Mouse (Mus musculus) B cell, adult 2 months (primary cell): Measurements from ENCODE around the gene Nav3.
"Not testable (repeated sequence)": the region's sequence is repeated elsewhere in the genome, so short reads cannot be mapped to it uniquely, and the experiment has no call there.

Source experiments
- DNase-seq, 2 experiments: peaks; one replicate each; pipeline ENCODE4 v3.0.0; 2022

Gene Nav3

DNA sequence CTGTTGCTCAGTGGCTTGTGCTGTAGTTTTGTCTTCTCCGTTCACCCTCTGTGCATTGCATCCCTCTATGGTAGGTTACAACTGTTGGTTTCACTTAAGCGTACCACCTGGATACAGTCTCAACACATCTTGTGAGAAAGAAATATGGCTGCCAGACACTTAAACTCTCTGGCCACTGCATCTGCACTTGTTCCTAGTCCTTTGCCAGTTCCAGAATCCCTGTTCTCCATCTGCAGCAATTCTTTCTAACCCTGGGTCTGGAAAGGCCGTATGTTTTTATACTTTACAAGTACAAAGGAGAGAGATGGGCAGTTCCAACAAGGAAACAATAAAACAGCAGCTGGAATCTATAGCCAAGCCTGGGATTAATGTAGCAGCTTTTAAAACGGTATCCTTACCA, 418.5 kb downstream of the Nav3 start:
- no peak for DNase-seq

DNA sequence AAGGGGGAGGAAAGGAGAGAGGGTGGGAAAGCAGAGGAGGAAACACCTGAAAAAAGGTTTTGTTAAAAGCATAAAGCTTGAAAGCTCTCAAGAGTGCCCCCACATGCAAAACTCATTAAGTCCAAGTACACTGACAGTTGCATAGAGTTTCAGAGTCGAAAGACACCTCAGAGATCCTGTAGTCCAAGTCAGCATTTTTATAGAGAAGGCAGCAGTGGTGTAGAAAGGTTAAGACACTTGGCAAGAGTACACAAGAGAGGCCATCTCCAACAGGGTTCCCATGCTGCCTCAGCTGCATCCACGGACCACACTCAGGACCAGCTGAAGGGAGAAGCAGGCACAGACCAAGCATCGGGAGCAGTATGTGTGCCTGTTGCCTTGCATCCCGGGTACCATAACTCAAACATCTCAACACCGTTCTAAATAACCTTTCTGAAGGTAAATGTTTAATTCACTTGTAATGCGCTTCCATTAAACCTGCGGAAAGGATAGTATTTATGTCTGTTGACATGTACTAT, 421.4 kb downstream of the Nav3 start:
- no peak for DNase-seq

- DNase-seq = not testable (repeated sequence)
Observed at GRCm38 (mm10) chr10:110024897-110025296, 431.1 kb downstream of the Nav3 start.

DNA sequence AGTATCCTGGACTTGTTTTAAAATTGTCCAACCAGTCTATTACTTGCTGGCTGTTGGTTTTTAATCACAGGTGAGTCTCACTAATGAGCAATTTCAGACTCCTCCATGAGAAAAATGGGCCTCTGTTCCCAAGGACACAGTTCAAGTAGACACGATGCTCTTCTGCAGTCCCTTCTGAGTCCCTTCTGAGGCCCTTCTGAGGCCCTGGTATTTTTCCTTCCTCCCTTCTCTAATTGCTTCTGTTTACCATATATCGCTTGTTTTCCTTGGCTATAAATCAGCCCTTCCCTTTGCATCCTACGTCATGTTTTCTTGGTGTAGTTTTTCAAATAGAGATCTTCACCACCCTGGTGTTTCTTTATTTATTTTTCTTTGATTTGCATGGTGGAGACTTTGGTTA, 433.9 kb downstream of the Nav3 start:
- no peak for DNase-seq

DNA sequence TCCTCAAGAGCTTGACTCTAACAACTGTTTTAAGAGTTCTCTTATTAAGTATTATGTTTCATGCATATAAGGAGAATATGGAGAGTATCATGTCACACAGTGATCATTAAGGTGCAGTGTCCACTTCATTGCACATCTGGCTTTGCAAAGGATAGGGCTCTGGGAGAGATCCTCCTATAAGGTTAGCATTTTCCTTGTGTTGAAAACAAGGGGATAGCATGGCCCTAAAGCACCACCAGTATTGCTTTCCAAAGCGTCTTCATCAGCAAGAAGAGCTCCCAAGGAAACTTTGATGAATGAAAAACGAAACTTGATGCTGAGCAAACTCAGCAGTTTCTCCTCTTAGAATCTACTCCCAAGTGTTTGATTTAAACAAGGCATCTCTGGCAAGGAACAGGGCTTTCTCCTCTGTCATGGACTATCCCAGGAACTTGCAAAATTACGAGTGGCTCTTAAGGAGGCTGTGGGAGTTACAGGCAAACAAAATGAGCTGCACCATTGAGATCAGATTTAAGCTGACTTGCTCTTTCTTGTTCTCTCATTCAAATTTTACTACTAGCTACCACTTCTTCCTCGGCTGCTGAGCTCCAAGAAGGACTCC, 436.6 kb downstream of the Nav3 start:
- no peak for DNase-seq

DNA sequence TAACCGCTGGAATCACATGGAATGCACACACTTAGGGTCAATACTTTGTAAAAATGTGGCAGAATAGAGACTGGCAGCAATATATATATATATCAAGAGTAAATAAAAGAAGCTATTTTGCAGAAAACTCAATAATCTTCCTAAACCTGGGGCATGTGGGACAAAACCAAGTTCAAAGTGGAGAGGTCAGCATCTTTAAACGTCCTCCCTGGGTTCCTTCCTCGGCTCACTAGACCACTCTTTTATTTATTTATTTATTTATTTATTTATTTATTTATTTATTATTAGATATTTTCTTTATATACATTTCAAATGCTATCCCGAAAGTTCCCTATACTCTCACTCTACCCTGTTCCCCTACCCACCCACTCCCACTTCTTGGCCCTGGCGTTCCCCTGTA, 454.7 kb downstream of the Nav3 start:
- DNase-seq = not testable (repeated sequence)

GRCm38 (mm10) chr10:110000755-110001247, 455.2 kb downstream of the Nav3 start:
- no peak for DNase-seq

DNA sequence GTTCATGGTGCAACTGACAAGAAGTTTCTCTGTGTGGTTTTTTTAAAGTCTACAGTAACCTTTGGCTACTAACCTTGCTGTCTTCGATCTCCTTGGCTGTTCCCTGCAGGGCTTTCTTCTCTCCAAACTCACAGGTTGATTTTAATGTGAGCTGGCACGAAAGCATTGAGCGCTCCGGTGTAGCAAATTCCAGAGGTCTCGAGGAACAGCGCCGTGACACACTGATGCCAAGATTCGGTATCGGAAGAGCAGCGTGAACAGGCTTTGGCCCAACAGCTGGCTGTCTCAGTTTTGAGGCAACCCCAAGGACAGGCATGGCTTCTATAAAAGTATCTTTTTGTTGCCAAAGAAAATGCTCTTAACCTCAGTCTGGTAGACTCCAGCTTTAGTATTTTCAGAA, 456.1 kb downstream of the Nav3 start:
- DNase-seq = no peak

- no peak for DNase-seq
Observed at GRCm38 (mm10) chr10:109994302-109994701, 461.7 kb downstream of the Nav3 start.

GRCm38 (mm10) chr10:109985824-109986485, 470.0 kb downstream of the Nav3 start:
- no peak for DNase-seq

DNA sequence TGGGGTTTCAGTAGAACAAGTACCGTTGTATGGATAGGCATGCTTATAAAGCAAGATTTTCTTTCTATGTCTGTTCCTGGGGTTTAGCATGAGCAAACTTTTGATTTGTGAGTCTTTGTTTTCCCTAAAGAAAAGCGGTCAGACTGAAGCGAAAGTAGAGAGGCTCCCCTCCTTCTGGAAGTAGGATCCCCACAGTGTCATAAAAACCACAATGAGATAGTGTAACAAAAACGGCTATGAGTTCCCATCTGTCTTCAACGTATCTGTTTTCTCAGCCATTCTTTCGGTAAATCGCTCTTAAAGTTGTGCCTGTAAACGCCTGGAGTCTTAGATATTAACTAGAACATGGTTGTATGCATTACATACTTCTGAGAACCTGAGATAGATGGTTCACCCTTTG, 479.7 kb downstream of the Nav3 start:
- DNase-seq = no peak

DNA sequence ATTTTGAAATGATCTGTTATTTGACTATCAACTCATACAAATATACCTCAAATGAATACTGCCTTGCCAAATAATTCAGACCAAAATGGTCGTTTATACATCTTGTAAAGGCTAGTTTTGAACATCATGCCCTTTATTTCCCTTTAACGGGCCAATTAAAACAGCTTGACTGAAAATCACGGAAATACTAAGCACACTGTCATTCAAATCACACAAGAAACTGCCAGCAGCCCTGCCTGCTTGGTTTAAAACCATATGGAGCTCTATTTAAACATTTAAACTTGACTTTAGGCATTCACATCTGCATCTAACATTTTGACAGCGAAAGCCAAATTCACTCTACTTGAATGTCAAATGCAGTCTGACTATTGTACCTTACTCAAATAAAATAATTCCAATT, 481.8 kb downstream of the Nav3 start:
- no peak for DNase-seq

GRCm38 (mm10) chr10:109973483-109973882, 482.5 kb downstream of the Nav3 start:
- no peak for DNase-seq

DNA sequence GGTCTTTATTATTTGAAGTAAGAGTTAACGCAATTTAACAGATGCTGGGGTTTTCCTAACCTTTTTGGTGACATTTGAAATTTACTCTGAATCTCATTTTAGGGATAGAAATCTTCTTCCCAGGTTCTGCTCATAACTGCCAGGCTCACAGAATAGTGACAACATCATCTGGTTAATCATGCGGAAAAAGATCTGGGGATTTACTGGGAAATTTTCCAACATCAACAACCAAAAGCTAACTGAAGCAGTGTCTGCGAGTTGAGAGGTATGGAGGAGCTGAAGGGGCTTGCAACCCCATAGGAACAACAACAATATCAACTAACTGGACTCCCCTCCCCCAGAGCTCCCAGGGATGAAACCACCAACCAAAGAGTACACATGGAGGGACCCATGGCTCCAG, 505.7 kb downstream of the Nav3 start:
- DNase-seq = no peak

DNA sequence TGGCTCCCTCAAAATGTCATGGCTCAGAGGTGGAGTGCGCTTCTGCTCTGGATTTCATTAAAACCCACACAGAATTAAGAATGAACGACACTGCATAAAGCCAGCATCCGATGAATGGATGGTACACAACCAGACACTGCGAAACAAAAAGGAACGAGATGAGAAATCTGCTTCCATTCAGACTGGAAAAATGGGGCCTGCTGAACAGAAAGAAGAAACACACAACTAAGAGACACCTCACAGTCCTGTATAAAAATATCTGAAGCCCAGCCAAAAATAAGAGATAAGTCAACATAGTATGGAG, 526.7 kb downstream of the Nav3 start:
- no peak for DNase-seq

DNA sequence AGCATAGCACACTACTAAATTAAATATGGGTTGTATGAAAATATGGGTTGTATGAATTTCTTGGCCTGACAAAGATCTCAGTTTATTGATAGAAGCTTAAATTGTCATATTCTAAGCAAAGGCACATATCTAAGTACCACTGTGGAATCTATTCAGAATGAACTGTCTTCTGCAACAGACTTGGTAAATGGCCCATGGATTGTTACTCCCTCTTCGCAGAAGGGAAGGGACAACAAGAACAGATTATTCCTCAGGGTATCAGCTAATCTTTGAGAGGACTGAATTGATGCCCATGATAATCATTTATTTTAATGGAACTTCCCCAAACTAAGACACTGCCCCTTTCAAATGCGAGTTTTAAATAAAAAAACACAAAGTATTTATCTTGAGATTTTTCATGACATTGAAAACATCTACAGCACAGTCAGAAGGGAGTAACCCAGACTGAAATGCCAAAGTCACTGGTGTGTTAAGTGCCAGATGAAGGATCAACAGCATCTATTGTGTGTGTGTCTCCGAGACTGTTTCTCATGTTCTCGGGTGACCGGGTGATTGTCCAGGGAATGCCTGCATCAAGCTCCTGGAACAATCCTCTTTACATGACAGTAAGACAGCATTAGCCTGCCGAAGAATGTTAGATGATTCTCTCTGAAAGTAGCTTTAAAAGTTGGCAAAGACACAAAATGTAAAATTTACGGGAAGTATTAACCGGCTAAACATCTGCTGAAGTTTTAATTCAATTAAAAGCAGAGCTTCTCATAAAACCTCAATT, 527.3 kb downstream of the Nav3 start:
- DNase-seq = no peak

- DNase-seq = no peak
Observed at GRCm38 (mm10) chr10:109926149-109926548, 529.9 kb downstream of the Nav3 start.

DNA sequence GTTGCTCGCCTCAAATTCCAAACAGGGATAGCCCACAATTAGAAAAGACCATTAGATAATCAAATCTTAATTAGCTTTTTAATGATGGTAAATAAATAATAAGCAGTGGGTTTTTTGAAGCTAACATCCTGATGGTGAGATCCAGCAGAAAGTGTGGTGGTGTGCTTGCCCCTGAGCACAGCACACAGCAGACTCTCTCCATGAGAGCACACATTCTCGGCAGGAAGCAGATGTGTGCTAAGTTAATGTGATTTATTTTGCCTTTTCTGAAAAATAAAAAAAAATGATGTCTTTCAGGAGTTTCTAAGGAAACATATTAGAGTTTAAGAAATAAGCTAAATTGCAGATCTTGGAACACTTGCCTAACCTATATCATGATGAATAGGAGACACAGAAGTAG, 531.9 kb downstream of the Nav3 start:
- DNase-seq = no peak

- no peak for DNase-seq
Observed at GRCm38 (mm10) chr10:109921368-109921767, 534.6 kb downstream of the Nav3 start.

DNA sequence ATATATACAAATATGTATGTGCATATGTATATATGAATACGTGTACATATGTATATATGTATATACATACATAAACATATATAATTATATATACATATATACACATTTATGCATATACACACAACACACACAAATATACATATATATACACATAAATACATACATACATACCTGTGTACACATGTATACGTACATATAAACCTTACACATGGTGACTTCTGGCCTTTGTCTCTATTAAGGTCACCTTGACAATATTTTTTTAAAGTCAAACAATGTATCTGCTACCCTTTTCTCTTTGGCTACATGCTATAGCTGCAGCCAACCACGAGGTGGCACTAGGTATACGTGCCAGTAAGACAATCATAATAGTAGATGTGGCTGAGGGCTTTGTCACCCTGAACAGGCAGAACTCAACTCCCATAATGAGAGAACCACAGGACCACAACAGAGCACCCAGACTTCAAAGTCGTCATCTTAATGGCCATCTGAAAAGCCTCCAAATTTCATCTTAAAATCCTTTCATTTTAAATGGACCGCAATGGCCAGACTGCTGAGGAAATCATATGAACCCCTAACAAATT, 535.3 kb downstream of the Nav3 start:
- DNase-seq = peak; percentile 14 to 21

GRCm38 (mm10) chr10:109919515-109919914, 536.5 kb downstream of the Nav3 start:
- no peak for DNase-seq

GRCm38 (mm10) chr10:109907206-109907605, 548.8 kb downstream of the Nav3 start:
- no peak for DNase-seq

DNA sequence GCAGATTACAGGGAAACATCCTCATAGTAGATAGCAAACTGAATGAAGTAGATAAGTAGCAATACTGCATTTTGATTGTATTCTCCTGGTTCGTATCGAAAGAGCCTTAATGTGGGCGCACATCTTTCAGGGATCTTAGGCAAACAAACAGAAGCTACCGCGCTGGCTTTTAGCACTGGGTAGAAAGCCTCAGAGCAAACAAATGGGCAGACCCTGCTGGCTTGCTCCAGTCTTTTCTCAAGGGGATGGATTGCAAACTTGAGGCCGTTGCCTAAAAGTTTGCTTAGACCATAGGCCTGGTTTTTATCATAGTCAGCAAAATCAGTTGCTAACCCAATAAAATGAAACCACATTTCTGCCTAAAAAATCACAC, 549.6 kb downstream of the Nav3 start:
- no peak for DNase-seq
